Mouse (Mus musculus): ENCODE data around the gene Scnm1. TPM values are rescaled to one million over a fixed set of nuclear protein-coding genes. Genes with fewer than 3 reads are reported as not detected.

The Scnm1 gene
- polyA plus RNA-seq, 1 experiment from 2014 or later, result 77.4 TPM

DNA sequence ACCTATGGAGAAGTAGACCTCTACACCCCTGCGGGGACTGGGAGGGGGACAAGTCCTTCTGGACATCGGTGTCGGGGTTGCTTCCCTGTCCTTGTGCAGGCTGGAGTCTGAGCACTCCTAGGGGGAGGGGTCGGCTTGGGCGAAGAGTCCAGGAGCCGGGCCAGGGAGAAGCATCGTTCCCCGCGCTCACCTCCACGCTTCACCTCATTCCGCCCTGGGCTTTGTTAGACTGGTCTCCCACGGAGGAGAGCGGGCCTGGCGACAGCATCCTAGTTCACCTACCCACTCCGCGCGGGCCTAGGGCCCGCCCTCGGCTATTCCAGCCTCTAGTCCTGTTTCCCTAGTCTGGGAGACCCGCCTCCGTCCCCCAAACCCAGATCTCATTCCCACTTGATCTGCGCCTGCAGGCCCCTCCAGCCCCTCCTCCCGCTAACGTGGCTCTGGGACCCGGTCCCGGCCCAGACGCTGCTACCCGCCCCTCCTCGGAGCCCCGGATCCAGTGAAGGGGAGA, 27.3 kb upstream of the Scnm1 start:
- peaks cover 10% of the 10 kb centered on the region for H3K4me1 ChIP-seq (replicated peaks; ENCODE audit: control insufficient read depth, insufficient read depth, low read length)
- peaks cover 7% of the 10 kb centered on the region; the same call in 1 of the 2 replicates for H3K27me3 ChIP-seq (ENCODE audit: control insufficient read depth, insufficient read depth, low read length)
- H3K36me3 ChIP-seq (ENCODE audit: control insufficient read depth, insufficient read depth, low read length), result no peaks in the 10 kb centered on the region
- peak overlapping the region; percentile 89 for H3K4me2 ChIP-seq (ENCODE audit: low read depth, low read length, severe bottlenecking)
- H3K9me3 ChIP-seq (ENCODE audit: control insufficient read depth, low read length), result no peaks in the 10 kb centered on the region
- DNase-seq (ENCODE audit: low spot score) (peak; percentile 66), ATAC-seq (replicated peaks; ENCODE audit: low FRiP score) (peak; percentile 24)
- peak overlapping the region; percentile 84 for H3K9ac ChIP-seq (ENCODE audit: low read length)
- 0 out of 2 replicates have a peak overlapping the region, but pooled peaks have one; percentile 8 for H3K27ac ChIP-seq (ENCODE audit: low read depth, low read length)
- peak overlapping the region; percentile 73 for H3K4me3 ChIP-seq (ENCODE audit: low read depth, low read length)
- 2% methylated on average over 29 of the region's 30 CpGs for WGBS

DNA sequence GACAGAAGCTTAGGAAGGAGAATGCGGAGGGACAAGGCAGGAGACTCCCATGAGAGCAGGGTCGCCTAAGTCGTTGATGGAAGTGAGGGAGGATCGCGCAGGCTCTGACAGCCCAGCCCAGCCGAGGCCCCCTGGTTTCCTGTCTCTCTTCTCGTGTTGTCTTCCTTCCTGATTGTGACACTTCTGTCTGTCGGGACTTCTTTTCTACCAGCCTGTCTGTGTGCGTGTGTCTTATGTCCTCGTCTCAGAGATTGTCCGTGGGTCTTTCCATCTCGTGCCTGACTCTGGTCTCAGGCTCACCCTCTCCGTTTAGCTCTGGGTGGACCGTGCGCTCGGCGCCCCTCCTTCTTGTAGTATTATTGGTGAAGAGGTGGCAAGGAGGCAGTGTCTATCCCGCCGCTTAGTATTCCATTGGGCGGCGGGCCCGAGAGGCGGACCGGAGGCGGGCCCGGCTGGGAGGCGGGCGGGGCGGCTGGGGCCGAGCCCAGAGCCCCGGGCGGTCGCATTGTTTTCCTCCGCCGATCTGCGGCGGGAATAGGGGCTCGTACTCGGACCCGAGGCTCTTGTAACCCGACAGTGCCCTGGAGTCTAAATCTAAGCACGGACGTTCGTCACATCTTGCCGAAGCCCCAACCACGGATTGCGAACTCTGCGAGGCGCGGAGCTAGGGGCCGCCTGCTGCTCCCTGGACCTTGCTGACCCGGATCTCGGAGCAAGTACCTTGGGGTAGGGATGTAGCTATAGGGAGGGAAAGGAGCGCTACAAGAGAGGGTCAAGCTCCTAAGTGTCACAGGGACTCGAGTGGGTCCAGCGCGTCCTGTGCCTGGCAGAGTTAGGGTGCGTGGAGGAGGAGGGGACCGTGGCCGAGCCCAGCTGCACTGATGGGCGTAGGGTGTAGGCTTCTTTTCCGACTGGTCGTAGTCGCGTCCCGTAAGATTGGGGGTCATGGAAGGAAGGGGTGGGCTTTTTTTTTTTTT, 26.5 kb upstream of the Scnm1 start, which contains the start of gene Sema6c:
Gene Sema6c (plus strand): TSS at position 471 of the 977 bp plus-strand sequence.
- peaks cover 7% of the 10 kb centered on the region; the same call in 1 of the 2 replicates for H3K27me3 ChIP-seq (ENCODE audit: control insufficient read depth, insufficient read depth, low read length)

DNA sequence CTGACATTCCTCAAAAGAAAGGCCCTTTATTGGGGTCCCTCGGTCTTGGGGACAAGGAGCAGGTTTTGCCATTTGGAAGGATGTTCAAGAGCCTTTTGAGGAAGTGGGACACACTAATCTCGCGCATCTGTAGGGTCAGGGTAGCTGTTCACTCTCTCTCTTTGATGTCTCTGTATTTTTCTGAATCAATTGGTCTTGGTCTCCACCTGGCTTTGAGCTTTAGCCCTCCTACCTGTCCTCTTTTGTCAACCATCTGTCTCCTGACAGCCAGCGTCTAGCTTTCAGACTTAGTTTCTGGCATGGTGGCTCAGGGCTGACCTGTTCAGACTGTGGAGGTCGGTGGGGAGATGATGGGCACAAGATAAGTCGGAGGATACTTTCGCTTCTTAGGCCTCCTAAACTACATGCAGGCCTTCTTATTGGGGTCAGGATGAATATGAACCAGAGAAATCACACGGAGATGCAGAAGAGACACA, 25.7 kb upstream of the Scnm1 start:
- Histone ChIP-seq H3K9me3 (ENCODE audit: control insufficient read depth, low read length) (no peaks in the 10 kb centered on the region), H3K27ac (ENCODE audit: low read depth, low read length) (no peak overlapping the region), H3K9ac (ENCODE audit: low read length) (peak overlapping the region; percentile 28; the same call in 1 of the 2 replicates), H3K4me2 (ENCODE audit: low read depth, low read length, severe bottlenecking) (peak overlapping the region; percentile 89), H3K36me3 (ENCODE audit: control insufficient read depth, insufficient read depth, low read length) (no peaks in the 10 kb centered on the region), H3K4me1 (replicated peaks; ENCODE audit: control insufficient read depth, insufficient read depth, low read length) (peaks cover 10% of the 10 kb centered on the region), H3K4me3 (ENCODE audit: low read depth, low read length) (peak overlapping the region; percentile 73), H3K27me3 (ENCODE audit: control insufficient read depth, insufficient read depth, low read length) (peaks cover 7% of the 10 kb centered on the region; the same call in 1 of the 2 replicates)
- ATAC-seq (replicated peaks; ENCODE audit: low FRiP score) (no peak), DNase-seq (ENCODE audit: low spot score) (no peak)
- WGBS, result 11% methylated on average over 8 of the region's 8 CpGs

More for the DNA sequence above, 26.5 kb upstream of the Scnm1 start, which contains the start of gene Sema6c:
- H3K4me2 ChIP-seq (ENCODE audit: low read depth, low read length, severe bottlenecking), result peak within 1 kb of the TSS; percentile 89
- H3K36me3 ChIP-seq (ENCODE audit: control insufficient read depth, insufficient read depth, low read length), result no peaks in the 10 kb centered on the region
- peak; percentile 96 for ATAC-seq (replicated peaks; ENCODE audit: low FRiP score)
- WGBS, result under 1% methylated on average over 66 of the region's 66 CpGs
- H3K27ac ChIP-seq (ENCODE audit: low read depth, low read length), result 0 out of 2 replicates have a peak within 1 kb of the TSS, but pooled peaks have one; percentile 8
- no peaks in the 10 kb centered on the region for H3K9me3 ChIP-seq (ENCODE audit: control insufficient read depth, low read length)
- peak within 1 kb of the TSS; percentile 73 for H3K4me3 ChIP-seq (ENCODE audit: low read depth, low read length)
- peak; percentile 93 for DNase-seq (ENCODE audit: low spot score)
- H3K4me1 ChIP-seq (replicated peaks; ENCODE audit: control insufficient read depth, insufficient read depth, low read length), result peaks cover 10% of the 10 kb centered on the region
- H3K9ac ChIP-seq (ENCODE audit: low read length), result peak within 1 kb of the TSS; percentile 84

DNA sequence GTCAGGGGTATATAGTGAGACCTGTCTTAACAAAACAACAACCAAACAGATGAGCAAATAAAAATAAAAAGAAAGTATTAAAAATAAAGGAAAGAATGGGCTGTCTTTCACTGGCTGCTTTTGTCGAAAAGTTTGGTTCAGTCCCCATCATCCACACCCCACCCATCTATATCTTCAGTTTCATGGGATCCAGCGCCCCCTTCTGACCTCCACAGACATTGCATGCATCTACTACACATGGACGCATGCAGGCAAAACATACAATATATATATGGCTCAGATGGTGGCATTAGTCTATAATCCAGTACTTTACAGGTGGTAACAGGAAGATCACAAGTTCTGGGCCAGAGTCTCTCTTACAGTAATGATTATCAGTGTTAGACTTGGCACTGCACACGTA, 20.1 kb upstream of the Scnm1 start:
- Histone ChIP-seq H3K9me3 (ENCODE audit: control insufficient read depth, low read length) (no peaks in the 10 kb centered on the region), H3K4me3 (ENCODE audit: low read depth, low read length) (no peak overlapping the region), H3K4me1 (replicated peaks; ENCODE audit: control insufficient read depth, insufficient read depth, low read length) (no peaks in the 10 kb centered on the region), H3K27me3 (ENCODE audit: control insufficient read depth, insufficient read depth, low read length) (0 out of 2 replicates have a peak, but pooled peaks cover 1% of the 10 kb centered on the region), H3K4me2 (ENCODE audit: low read depth, low read length, severe bottlenecking) (no peak overlapping the region), H3K36me3 (ENCODE audit: control insufficient read depth, insufficient read depth, low read length) (no peaks in the 10 kb centered on the region), H3K27ac (ENCODE audit: low read depth, low read length) (no peak overlapping the region), H3K9ac (ENCODE audit: low read length) (no peak overlapping the region)
- ATAC-seq (replicated peaks; ENCODE audit: low FRiP score) (no peak), DNase-seq (ENCODE audit: low spot score) (no peak)
- 49% methylated on average over 4 of the region's 4 CpGs for WGBS

DNA sequence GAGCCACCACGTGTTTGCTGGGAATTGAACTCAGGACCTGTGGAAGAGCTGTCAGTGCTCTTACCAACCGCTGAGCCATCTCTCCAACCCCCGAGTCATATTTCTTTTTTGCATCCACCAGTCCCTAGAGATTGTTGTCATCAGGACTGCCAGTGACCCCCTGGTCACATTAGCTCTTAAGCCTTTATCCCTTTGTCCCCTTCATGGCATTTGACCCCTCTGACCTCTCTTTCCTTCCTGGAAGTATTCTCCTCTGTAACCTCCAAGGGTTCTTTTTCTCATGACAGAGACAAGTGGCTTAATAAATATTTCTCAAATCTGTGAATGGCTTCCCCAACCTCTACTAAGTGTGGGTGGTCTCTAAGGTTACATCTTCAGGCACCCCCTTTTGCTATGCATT, 14.1 kb upstream of the Scnm1 start:
- 59% methylated on average over 3 of the region's 3 CpGs for WGBS
- Histone ChIP-seq H3K27me3 (ENCODE audit: control insufficient read depth, insufficient read depth, low read length) (no peaks in the 10 kb centered on the region), H3K4me3 (ENCODE audit: low read depth, low read length) (no peak overlapping the region), H3K36me3 (ENCODE audit: control insufficient read depth, insufficient read depth, low read length) (no peaks in the 10 kb centered on the region), H3K9ac (ENCODE audit: low read length) (no peak overlapping the region), H3K4me1 (replicated peaks; ENCODE audit: control insufficient read depth, insufficient read depth, low read length) (no peaks in the 10 kb centered on the region), H3K4me2 (ENCODE audit: low read depth, low read length, severe bottlenecking) (no peak overlapping the region), H3K9me3 (ENCODE audit: control insufficient read depth, low read length) (no peaks in the 10 kb centered on the region), H3K27ac (ENCODE audit: low read depth, low read length) (no peak overlapping the region)
- DNase-seq (ENCODE audit: low spot score) (no peak), ATAC-seq (replicated peaks; ENCODE audit: low FRiP score) (no peak)

DNA sequence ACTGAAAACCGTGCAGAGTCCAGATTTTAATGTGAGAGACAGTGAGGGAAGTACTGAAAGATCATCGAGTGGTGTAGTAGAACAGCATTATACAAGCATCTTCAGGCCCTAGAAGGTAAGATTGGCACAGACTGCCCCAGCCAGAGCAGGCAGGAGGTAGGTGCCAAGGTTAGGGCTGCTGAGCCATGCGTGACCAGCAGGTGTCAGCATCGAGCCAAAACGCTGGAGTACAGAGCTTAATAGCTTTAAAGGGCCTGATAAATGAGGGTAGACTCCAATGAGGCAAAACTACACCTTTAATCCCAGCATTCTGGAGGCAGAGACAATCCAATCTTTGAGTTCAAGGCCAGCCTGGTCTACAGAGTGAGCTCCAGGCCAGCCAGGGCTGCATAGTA, 8.8 kb upstream of the Scnm1 start:
- ATAC-seq (replicated peaks; ENCODE audit: low FRiP score), result 0 out of 2 replicates have a peak, but pooled peaks have one; percentile 21
- DNase-seq (ENCODE audit: low spot score), result peak; percentile 89
- no peak overlapping the region for H3K27ac ChIP-seq (ENCODE audit: low read depth, low read length)
- no peak overlapping the region for H3K4me2 ChIP-seq (ENCODE audit: low read depth, low read length, severe bottlenecking)
- H3K36me3 ChIP-seq (ENCODE audit: control insufficient read depth, insufficient read depth, low read length), result no peaks in the 10 kb centered on the region
- 11% methylated on average over 5 of the region's 5 CpGs for WGBS
- no peaks in the 10 kb centered on the region for H3K27me3 ChIP-seq (ENCODE audit: control insufficient read depth, insufficient read depth, low read length)
- no peaks in the 10 kb centered on the region for H3K9me3 ChIP-seq (ENCODE audit: control insufficient read depth, low read length)
- H3K4me1 ChIP-seq (replicated peaks; ENCODE audit: control insufficient read depth, insufficient read depth, low read length), result no peaks in the 10 kb centered on the region
- no peak overlapping the region for H3K9ac ChIP-seq (ENCODE audit: low read length)
- no peak overlapping the region for H3K4me3 ChIP-seq (ENCODE audit: low read depth, low read length)

DNA sequence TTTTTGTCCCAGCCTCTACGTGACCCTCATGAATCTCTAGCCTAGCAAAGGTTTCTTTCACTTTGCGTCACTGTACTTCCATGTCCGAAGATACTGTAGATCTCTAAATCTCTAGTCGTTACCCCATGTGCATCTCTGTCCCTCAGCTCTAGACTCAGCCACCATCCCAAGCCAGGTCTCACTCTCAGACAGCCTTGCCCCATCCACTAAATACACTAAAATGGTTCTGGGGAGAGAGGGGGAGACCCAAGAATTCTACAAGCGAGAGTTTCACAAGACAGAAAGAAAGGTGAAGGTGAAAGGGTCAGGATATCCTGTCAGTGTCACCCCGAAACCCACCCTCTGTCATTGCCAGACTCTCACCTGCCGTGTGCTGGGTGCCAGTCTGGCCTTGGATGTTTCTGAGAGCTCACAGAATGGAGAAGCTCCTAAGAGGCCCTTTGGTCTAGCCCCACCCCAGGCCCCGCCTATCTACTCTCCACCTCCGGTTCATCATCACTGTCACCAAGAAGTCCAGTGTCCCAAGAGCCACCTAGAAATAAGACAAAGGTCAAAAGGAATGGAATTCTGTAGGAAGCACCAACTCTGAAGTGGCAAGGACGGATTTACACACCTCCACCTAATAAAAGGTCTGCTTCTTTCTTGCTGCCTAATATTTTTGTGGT, 8.3 kb upstream of the Scnm1 start, which contains the start of gene Tnfaip8l2:
Gene Tnfaip8l2 (minus strand): TSS at position 409 of the 665 bp plus-strand sequence.
- no peaks in the 10 kb centered on the region for H3K4me1 ChIP-seq (replicated peaks; ENCODE audit: control insufficient read depth, insufficient read depth, low read length)
- DNase-seq (ENCODE audit: low spot score), result no peak
- no peaks in the 10 kb centered on the region for H3K36me3 ChIP-seq (ENCODE audit: control insufficient read depth, insufficient read depth, low read length)
- H3K27ac ChIP-seq (ENCODE audit: low read depth, low read length), result no peak within 1 kb of the TSS
- no peaks in the 10 kb centered on the region for H3K27me3 ChIP-seq (ENCODE audit: control insufficient read depth, insufficient read depth, low read length)
- H3K4me3 ChIP-seq (ENCODE audit: low read depth, low read length), result no peak within 1 kb of the TSS
- no peaks in the 10 kb centered on the region for H3K9me3 ChIP-seq (ENCODE audit: control insufficient read depth, low read length)
- H3K9ac ChIP-seq (ENCODE audit: low read length), result no peak within 1 kb of the TSS
- no peak within 1 kb of the TSS for H3K4me2 ChIP-seq (ENCODE audit: low read depth, low read length, severe bottlenecking)
- WGBS, result 85% methylated on average over 10 of the region's 10 CpGs
- no peak for ATAC-seq (replicated peaks; ENCODE audit: low FRiP score)

DNA sequence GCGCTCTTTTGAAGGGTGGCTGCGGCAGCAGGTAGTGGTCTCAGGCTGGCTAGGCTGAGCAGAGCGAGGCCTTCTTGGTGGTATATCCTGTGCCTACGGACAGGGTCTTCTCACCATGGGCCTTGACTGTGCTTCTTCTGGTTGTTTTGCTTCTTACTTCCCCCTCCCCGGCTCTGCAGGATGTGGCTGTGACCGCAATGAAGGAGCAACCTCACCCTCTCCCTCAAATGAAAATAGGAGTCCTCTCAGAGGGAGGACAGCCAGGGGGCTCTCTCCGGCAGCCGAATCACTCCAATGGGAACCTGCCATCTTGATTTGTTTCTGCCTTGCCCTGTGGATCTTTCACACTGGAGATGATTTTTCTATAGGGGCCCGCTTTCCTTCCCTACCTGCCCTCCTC, 7.7 kb upstream of the Scnm1 start:
- no peaks in the 10 kb centered on the region for H3K36me3 ChIP-seq (ENCODE audit: control insufficient read depth, insufficient read depth, low read length)
- no peaks in the 10 kb centered on the region for H3K27me3 ChIP-seq (ENCODE audit: control insufficient read depth, insufficient read depth, low read length)
- no peak overlapping the region for H3K27ac ChIP-seq (ENCODE audit: low read depth, low read length)
- H3K4me2 ChIP-seq (ENCODE audit: low read depth, low read length, severe bottlenecking), result no peak overlapping the region
- H3K4me1 ChIP-seq (replicated peaks; ENCODE audit: control insufficient read depth, insufficient read depth, low read length), result no peaks in the 10 kb centered on the region
- no peak for ATAC-seq (replicated peaks; ENCODE audit: low FRiP score)
- H3K9me3 ChIP-seq (ENCODE audit: control insufficient read depth, low read length), result no peaks in the 10 kb centered on the region
- no peak overlapping the region for H3K9ac ChIP-seq (ENCODE audit: low read length)
- no peak for DNase-seq (ENCODE audit: low spot score)
- no peak overlapping the region for H3K4me3 ChIP-seq (ENCODE audit: low read depth, low read length)
- 94% methylated on average over 9 of the region's 9 CpGs for WGBS

Measured in forebrain, embryonic 11.5 days (tissue).